Mouse (Mus musculus) heart, embryonic 16.5 days (tissue): ENCODE measurements around the gene Ddr1. TPM values are rescaled to one million over a fixed set of nuclear protein-coding genes. Genes with fewer than 3 reads are reported as not detected.

Experiments used
- ATAC-seq: fragments of 200-750 bp; cut with Nextera tagmentation; replicated peaks from 2 replicates; pipeline ENCODE4 v1.8.0; 2017; ENCODE audit warnings: moderate number of reproducible peaks; ENCODE audit not compliant: insufficient read depth, low FRiP score; ENCODE audit errors: extremely low read depth
- H3K27ac ChIP-seq: fragments of 300-500 bp; sonication (generic); 2 replicates; pipeline ENCODE4 v1.5.1; 2014; ENCODE audit warnings: mild to moderate bottlenecking, low read length, control low read depth, moderate library complexity
- H3K27me3 ChIP-seq: fragments of 300-500 bp; sonication (generic); 2 replicates; pipeline ENCODE4 v1.6.1; 2014; ENCODE audit warnings: low read length, mixed read lengths; ENCODE audit not compliant: control insufficient read depth, insufficient read depth
- H3K36me3 ChIP-seq: fragments of 300-500 bp; sonication (generic); 2 replicates; pipeline ENCODE4 v1.6.1; 2014; ENCODE audit not compliant: control insufficient read depth, insufficient read depth
- H3K4me1 ChIP-seq: fragments of 300-500 bp; sonication (generic); 2 replicates; pipeline ENCODE4 v1.6.1; 2014; ENCODE audit warnings: low read length, mixed read lengths; ENCODE audit not compliant: control insufficient read depth, insufficient read depth
- H3K4me2 ChIP-seq: fragments of 300-500 bp; sonication (generic); 2 replicates; pipeline ENCODE4 v1.6.1; 2014; ENCODE audit warnings: low read depth, mild to moderate bottlenecking, control low read depth, low read length
- H3K4me3 ChIP-seq: fragments of 300-500 bp; sonication (generic); 2 replicates; pipeline ENCODE4 v1.5.1; 2014; ENCODE audit warnings: mild to moderate bottlenecking, control low read depth, low read length
- H3K9ac ChIP-seq: fragments of 300-500 bp; sonication (generic); 2 replicates; pipeline ENCODE4 v1.6.1; 2014; ENCODE audit warnings: low read length, control low read depth
- H3K9me3 ChIP-seq: fragments of 300-500 bp; sonication (generic); replicated peaks from 2 replicates; pipeline ENCODE4 v1.6.1; 2016; ENCODE audit warnings: low read length; ENCODE audit not compliant: control insufficient read depth
- WGBS: fragments of 180-500 bp; shearing (Covaris S2); extraction: QIAGEN DNeasy Blood & Tissue Kit; methylation state at CpG from one replicate; pipeline ENCODE4 v1.1.7; 2014; 5-methylcytosine and 5-hydroxymethylcytosine counted together
- polyA plus RNA-seq: library from polyadenylated mRNA; unstranded; fragments of >200 nt; fragmentation: Nextera tagmentation; extraction: Ambion mirVana; gene quantifications from 2 replicates; pipeline ENCODE4 v1.2.1, GENCODE M21; 2015

Gene Ddr1
- polyA plus RNA-seq, 1 experiment from 2014 or later: 110 TPM

- H3K4me3 ChIP-seq: no peak overlapping the region
- no peaks in the 10 kb centered on the region for H3K27me3 ChIP-seq
- H3K9ac ChIP-seq: no peak overlapping the region
- peaks cover 71% of the 10 kb centered on the region for H3K36me3 ChIP-seq
- peaks cover 3% of the 10 kb centered on the region for H3K4me1 ChIP-seq
- H3K9me3 ChIP-seq: peaks cover 5% of the 10 kb centered on the region
- no peak overlapping the region for H3K4me2 ChIP-seq
- H3K27ac ChIP-seq: no peak overlapping the region
- ATAC-seq: no peak
- 72% methylated on average over 4 of the region's 4 CpGs for WGBS
These were observed 12.6 kb downstream of the Ddr1 start for GRCm38 (mm10) chr17:35691811-35692210.

- no peak for ATAC-seq
- H3K36me3 ChIP-seq: peaks cover 73% of the 10 kb centered on the region
- no peak overlapping the region for H3K9ac ChIP-seq
- H3K27me3 ChIP-seq: no peaks in the 10 kb centered on the region
- H3K4me2 ChIP-seq: no peak overlapping the region
- peaks cover 2% of the 10 kb centered on the region; the same call in 1 of the 2 replicates for H3K9me3 ChIP-seq
- WGBS: 86% methylated on average over 18 of the region's 18 CpGs
- H3K4me3 ChIP-seq: no peak overlapping the region
- H3K4me1 ChIP-seq: no peaks in the 10 kb centered on the region
- no peak overlapping the region for H3K27ac ChIP-seq
These were observed 14.3 kb downstream of the Ddr1 start for GRCm38 (mm10) chr17:35689936-35690645.

- Histone ChIP-seq H3K9me3 (no peaks in the 10 kb centered on the region), H3K27ac (no peak overlapping the region), H3K4me2 (no peak overlapping the region), H3K4me3 (no peak overlapping the region), H3K27me3 (no peaks in the 10 kb centered on the region), H3K36me3 (peaks cover 82% of the 10 kb centered on the region), H3K9ac (no peak overlapping the region), H3K4me1 (no peaks in the 10 kb centered on the region)
- ATAC-seq: 0 out of 2 replicates have a peak, but pooled peaks have one; percentile 33
- 80% methylated on average over 25 of the region's 25 CpGs for WGBS
These were observed 15.9 kb downstream of the Ddr1 start for GRCm38 (mm10) chr17:35688347-35689175.

GRCm38 (mm10) chr17:35685061-35685460 lies 19.4 kb downstream of the Ddr1 start:
- Histone ChIP-seq H3K36me3 (peaks cover 67% of the 10 kb centered on the region), H3K27ac (no peak overlapping the region), H3K4me3 (no peak overlapping the region), H3K4me2 (no peak overlapping the region), H3K4me1 (no peaks in the 10 kb centered on the region), H3K9me3 (no peaks in the 10 kb centered on the region), H3K27me3 (no peaks in the 10 kb centered on the region), H3K9ac (no peak overlapping the region)
- ATAC-seq: no peak
- WGBS: 68% methylated on average over 9 of the region's 9 CpGs

GRCm38 (mm10) chr17:35681986-35682385 lies 22.4 kb downstream of the Ddr1 start:
- Histone ChIP-seq H3K36me3 (peaks cover 39% of the 10 kb centered on the region), H3K4me2 (no peak overlapping the region), H3K9me3 (no peaks in the 10 kb centered on the region), H3K27ac (no peak overlapping the region), H3K4me3 (no peak overlapping the region), H3K27me3 (no peaks in the 10 kb centered on the region), H3K9ac (no peak overlapping the region), H3K4me1 (no peaks in the 10 kb centered on the region)
- ATAC-seq: no peak
- 81% methylated on average over 13 of the region's 13 CpGs for WGBS

- H3K36me3 ChIP-seq: peaks cover 29% of the 10 kb centered on the region
- no peaks in the 10 kb centered on the region for H3K4me1 ChIP-seq
- no peak overlapping the region for H3K27ac ChIP-seq
- H3K9me3 ChIP-seq: no peaks in the 10 kb centered on the region
- 53% methylated on average over 6 of the region's 6 CpGs for WGBS
- no peaks in the 10 kb centered on the region for H3K27me3 ChIP-seq
- H3K9ac ChIP-seq: no peak overlapping the region
- H3K4me3 ChIP-seq: no peak overlapping the region
- no peak overlapping the region for H3K4me2 ChIP-seq
- no peak; the same call in 1 of the 2 replicates for ATAC-seq
These were observed 23.8 kb downstream of the Ddr1 start for GRCm38 (mm10) chr17:35680591-35680990.

GRCm38 (mm10) chr17:35673416-35674035 lies 30.9 kb downstream of the Ddr1 start, which contains the start of gene Gtf2h4:
TSS of gene Gtf2h4 (minus strand) at chr17:35673739.
- Histone ChIP-seq H3K4me3 (peak within 1 kb of the TSS; percentile 89), H3K36me3 (no peaks in the 10 kb centered on the region; the same call in 1 of the 2 replicates), H3K4me2 (peak within 1 kb of the TSS; percentile 83), H3K9ac (peak within 1 kb of the TSS; percentile 97), H3K27me3 (no peaks in the 10 kb centered on the region), H3K9me3 (no peaks in the 10 kb centered on the region), H3K4me1 (peaks cover 6% of the 10 kb centered on the region), H3K27ac (no peak within 1 kb of the TSS)
- under 1% methylated on average over 23 of the region's 23 CpGs for WGBS
- peak; percentile 95 for ATAC-seq

GRCm38 (mm10) chr17:35672527-35672926 lies 31.9 kb downstream of the Ddr1 start:
- Histone ChIP-seq H3K36me3 (no peaks in the 10 kb centered on the region; the same call in 1 of the 2 replicates), H3K9me3 (no peaks in the 10 kb centered on the region), H3K4me2 (peak overlapping the region; percentile 83; the same call in 1 of the 2 replicates), H3K9ac (no peak overlapping the region), H3K27me3 (no peaks in the 10 kb centered on the region), H3K27ac (no peak overlapping the region), H3K4me1 (peaks cover 11% of the 10 kb centered on the region), H3K4me3 (no peak overlapping the region)
- WGBS: 85% methylated on average over 6 of the region's 6 CpGs
- no peak for ATAC-seq
